Mouse (Mus musculus) neural tube, embryonic 13.5 days (tissue): ENCODE measurements around the gene Kctd2. TPM values are rescaled to one million over a fixed set of nuclear protein-coding genes. Genes with fewer than 3 reads are reported as not detected.
"Not testable (repeated sequence)": the region's sequence is repeated elsewhere in the genome, so short reads cannot be mapped to it uniquely, and the experiment has no call there.

Experiments
- ATAC-seq: fragments of 200-750 bp; cut with Nextera tagmentation; 2 replicates; pipeline ENCODE4 v1.8.0; 2017; ENCODE audit warnings: low read depth, mild to moderate bottlenecking, moderate TSS enrichment, moderate library complexity
- H3K27ac ChIP-seq: fragments of 300-500 bp; sonication (generic); replicated peaks from 2 replicates; pipeline ENCODE4 v1.5.1; 2015; ENCODE audit warnings: moderate library complexity, mild to moderate bottlenecking, inconsistent platforms
- H3K27me3 ChIP-seq: fragments of 300-500 bp; sonication (generic); 2 replicates; pipeline ENCODE4 v1.6.1; 2015; ENCODE audit warnings: mild to moderate bottlenecking, inconsistent platforms
- H3K36me3 ChIP-seq: fragments of 300-500 bp; sonication (generic); 2 replicates; pipeline ENCODE4 v1.6.1; 2015; ENCODE audit warnings: mild to moderate bottlenecking, inconsistent platforms
- H3K4me1 ChIP-seq: fragments of 300-500 bp; sonication (generic); replicated peaks from 2 replicates; pipeline ENCODE4 v1.6.1; 2015; ENCODE audit warnings: inconsistent platforms
- H3K4me2 ChIP-seq: fragments of 300-500 bp; sonication (generic); 2 replicates; pipeline ENCODE4 v1.6.1; 2015; ENCODE audit warnings: inconsistent platforms, mild to moderate bottlenecking, moderate library complexity
- H3K4me3 ChIP-seq: fragments of 300-500 bp; sonication (generic); 2 replicates; pipeline ENCODE4 v1.5.1; 2015; ENCODE audit warnings: mild to moderate bottlenecking, inconsistent platforms
- H3K9ac ChIP-seq: fragments of 300-500 bp; sonication (generic); 2 replicates; pipeline ENCODE4 v1.6.1; 2015; ENCODE audit warnings: moderate library complexity, mild to moderate bottlenecking, inconsistent platforms
- H3K9me3 ChIP-seq: fragments of 300-500 bp; sonication (generic); 2 replicates; pipeline ENCODE4 v1.6.1; 2016; ENCODE audit warnings: inconsistent platforms
- WGBS: fragments of 180-500 bp; shearing (Covaris S2); methylation state at CpG from one replicate; pipeline ENCODE4 v1.1.7; 2015; 5-methylcytosine and 5-hydroxymethylcytosine counted together
- polyA plus RNA-seq: library from polyadenylated mRNA; unstranded; fragments of >200 nt; fragmentation: Nextera tagmentation; extraction: Ambion mirVana; gene quantifications from 2 replicates; pipeline ENCODE4 v1.2.1, GENCODE M21; 2015

Kctd2 gene
- polyA plus RNA-seq, 1 experiment from 2014 or later: 23.5 TPM

- H3K4me1 ChIP-seq: peaks cover 12% of the 10 kb centered on the region
- WGBS: 77% methylated on average over 11 of the region's 11 CpGs
- H3K4me2 ChIP-seq: no peak overlapping the region
- no peaks in the 10 kb centered on the region for H3K36me3 ChIP-seq
- H3K9me3 ChIP-seq: no peaks in the 10 kb centered on the region
- H3K4me3 ChIP-seq: no peak overlapping the region
- H3K27me3 ChIP-seq: peaks cover 13% of the 10 kb centered on the region; the same call in 1 of the 2 replicates
- H3K9ac ChIP-seq: no peak overlapping the region
- ATAC-seq: no peak
- H3K27ac ChIP-seq: no peak overlapping the region
Measured at GRCm38 (mm10) chr11:115463397-115463796, 43.5 kb downstream of the Kctd2 start.

- Histone ChIP-seq H3K4me2 (no peak overlapping the region), H3K9ac (no peak overlapping the region), H3K9me3 (no peaks in the 10 kb centered on the region), H3K4me3 (no peak overlapping the region), H3K27ac (no peak overlapping the region), H3K36me3 (no peaks in the 10 kb centered on the region), H3K27me3 (peaks cover 13% of the 10 kb centered on the region; the same call in 1 of the 2 replicates), H3K4me1 (peaks cover 12% of the 10 kb centered on the region)
- no peak for ATAC-seq
- 88% methylated on average over 8 of the region's 8 CpGs for WGBS
Measured at GRCm38 (mm10) chr11:115464851-115465250, 44.9 kb downstream of the Kctd2 start.

- no peak overlapping the region for H3K9ac ChIP-seq
- WGBS: 52% methylated on average over 4 of the region's 4 CpGs
- ATAC-seq: no peak
- H3K9me3 ChIP-seq: no peaks in the 10 kb centered on the region
- no peak overlapping the region for H3K4me2 ChIP-seq
- no peak overlapping the region for H3K4me3 ChIP-seq
- no peak overlapping the region for H3K27ac ChIP-seq
- peaks cover 11% of the 10 kb centered on the region for H3K4me1 ChIP-seq
- H3K36me3 ChIP-seq: no peaks in the 10 kb centered on the region
- H3K27me3 ChIP-seq: peaks cover 5% of the 10 kb centered on the region; the same call in 1 of the 2 replicates
Measured at GRCm38 (mm10) chr11:115467217-115467618, 47.3 kb downstream of the Kctd2 start.

DNA sequence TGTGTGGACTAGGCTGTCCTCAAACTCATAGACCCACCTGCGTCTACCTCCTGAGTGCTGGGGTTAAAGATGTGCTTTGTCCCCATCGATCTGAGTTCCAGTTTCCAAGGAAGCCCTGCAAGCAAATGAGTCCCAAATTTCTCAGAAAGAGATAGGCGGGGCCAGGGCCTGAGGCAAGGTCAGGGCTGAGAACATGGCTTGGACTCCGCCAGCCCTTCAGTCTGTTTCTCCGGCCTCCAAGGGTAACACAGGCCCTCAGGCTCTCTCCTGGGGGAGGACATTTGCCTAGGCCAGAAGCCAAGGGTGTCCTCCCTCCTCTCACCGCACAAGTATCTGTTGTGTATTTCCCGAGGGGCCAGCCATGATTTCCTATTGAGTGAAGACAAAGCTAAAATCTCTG is 52.3 kb downstream of the Kctd2 start:
- WGBS: 90% methylated on average over 7 of the region's 7 CpGs
- Histone ChIP-seq H3K4me2 (no peak overlapping the region), H3K4me3 (no peak overlapping the region), H3K27ac (no peak overlapping the region), H3K36me3 (no peaks in the 10 kb centered on the region), H3K4me1 (peaks cover 36% of the 10 kb centered on the region), H3K9me3 (no peaks in the 10 kb centered on the region), H3K27me3 (no peaks in the 10 kb centered on the region), H3K9ac (no peak overlapping the region)
- no peak for ATAC-seq

GRCm38 (mm10) chr11:115473626-115474275 is 53.8 kb downstream of the Kctd2 start:
- Histone ChIP-seq H3K36me3 (no peaks in the 10 kb centered on the region), H3K4me1 (peaks cover 37% of the 10 kb centered on the region), H3K27me3 (no peaks in the 10 kb centered on the region), H3K9ac (peak overlapping the region; percentile 49; the same call in 1 of the 2 replicates), H3K9me3 (no peaks in the 10 kb centered on the region), H3K4me3 (no peak overlapping the region), H3K27ac (peak overlapping the region; percentile 86), H3K4me2 (peak overlapping the region; percentile 22)
- 20% methylated on average over 15 of the region's 15 CpGs for WGBS
- ATAC-seq: 0 out of 2 replicates have a peak, but pooled peaks have one; percentile 12

DNA sequence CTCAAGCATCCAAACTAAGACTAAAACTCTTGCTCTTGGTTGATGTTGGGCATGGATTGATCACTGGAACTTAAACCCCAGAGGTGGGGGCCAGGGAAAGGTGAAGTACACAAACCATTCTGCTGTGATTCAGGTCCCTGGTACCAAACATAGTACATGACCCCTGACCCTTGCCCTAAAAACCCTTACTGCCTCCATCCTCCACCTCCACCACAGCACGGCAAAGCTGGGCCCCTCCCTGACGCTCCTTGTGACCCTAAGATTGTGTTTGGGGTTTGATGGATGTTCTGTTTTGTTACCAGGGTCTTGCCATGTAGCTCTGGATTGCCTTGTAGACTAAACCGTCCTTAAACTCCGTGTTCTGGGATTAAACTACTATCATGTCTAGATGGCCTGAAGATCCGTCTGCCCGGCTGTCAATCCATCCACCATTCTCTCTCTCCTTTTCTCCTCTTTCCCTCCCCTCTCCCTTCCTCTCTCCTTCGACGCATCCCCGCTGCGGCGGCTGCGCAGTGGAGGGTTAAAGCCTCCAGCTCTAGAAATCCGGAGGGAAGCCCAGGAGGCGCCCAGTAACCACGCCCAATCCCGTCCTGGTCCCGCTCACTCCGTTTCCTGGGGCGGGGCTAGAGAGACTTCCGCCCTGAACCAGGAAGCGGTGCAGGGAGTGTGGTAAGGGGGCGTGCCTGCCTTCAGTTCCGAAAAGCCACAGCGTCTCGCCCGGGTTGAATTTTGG is 55.3 kb downstream of the Kctd2 start, which contains the start of gene Armc7:
TSS of gene Armc7 (plus strand) at position 643 of the 733 bp plus-strand sequence.
- H3K4me2 ChIP-seq: peak within 1 kb of the TSS; percentile 98
- peak within 1 kb of the TSS; percentile 86 for H3K27ac ChIP-seq
- H3K36me3 ChIP-seq: peaks cover 7% of the 10 kb centered on the region; the same call in 1 of the 2 replicates
- ATAC-seq: peak; percentile 96
- H3K27me3 ChIP-seq: no peaks in the 10 kb centered on the region
- peaks cover 37% of the 10 kb centered on the region for H3K4me1 ChIP-seq
- 2% methylated on average over 26 of the region's 26 CpGs for WGBS
- peak within 1 kb of the TSS; percentile 84 for H3K9ac ChIP-seq
- no peaks in the 10 kb centered on the region for H3K9me3 ChIP-seq
- H3K4me3 ChIP-seq: peak within 1 kb of the TSS; percentile 83

DNA sequence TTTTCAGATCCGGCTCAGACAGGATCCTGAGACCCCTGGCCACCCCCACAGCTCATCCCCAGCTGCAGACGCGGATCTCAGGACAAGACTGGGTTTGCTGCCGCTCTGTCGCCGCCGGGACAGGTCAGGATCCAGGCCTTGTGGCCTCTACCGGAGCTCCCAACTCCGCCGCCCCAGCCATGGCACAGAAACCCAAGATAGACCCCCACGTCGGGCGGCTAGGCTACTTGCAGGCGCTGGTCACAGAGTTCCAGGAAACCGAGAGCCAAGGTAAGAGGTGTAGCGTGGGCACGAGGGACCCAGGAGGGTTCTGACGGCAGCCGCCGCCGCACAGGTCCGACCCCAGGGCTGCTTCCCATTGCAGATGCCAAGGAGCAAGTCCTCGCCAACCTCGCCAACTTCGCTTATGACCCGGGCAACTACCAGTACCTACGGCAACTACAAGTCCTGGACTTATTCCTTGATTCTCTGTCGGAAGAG is 55.9 kb downstream of the Kctd2 start:
- Histone ChIP-seq H3K9ac (peak overlapping the region; percentile 84), H3K4me2 (peak overlapping the region; percentile 98), H3K36me3 (peaks cover 7% of the 10 kb centered on the region; the same call in 1 of the 2 replicates), H3K4me1 (peaks cover 37% of the 10 kb centered on the region), H3K27ac (peak overlapping the region; percentile 86), H3K9me3 (no peaks in the 10 kb centered on the region), H3K27me3 (no peaks in the 10 kb centered on the region), H3K4me3 (peak overlapping the region; percentile 83)
- ATAC-seq: peak; percentile 60
- 2% methylated on average over 28 of the region's 28 CpGs for WGBS

DNA sequence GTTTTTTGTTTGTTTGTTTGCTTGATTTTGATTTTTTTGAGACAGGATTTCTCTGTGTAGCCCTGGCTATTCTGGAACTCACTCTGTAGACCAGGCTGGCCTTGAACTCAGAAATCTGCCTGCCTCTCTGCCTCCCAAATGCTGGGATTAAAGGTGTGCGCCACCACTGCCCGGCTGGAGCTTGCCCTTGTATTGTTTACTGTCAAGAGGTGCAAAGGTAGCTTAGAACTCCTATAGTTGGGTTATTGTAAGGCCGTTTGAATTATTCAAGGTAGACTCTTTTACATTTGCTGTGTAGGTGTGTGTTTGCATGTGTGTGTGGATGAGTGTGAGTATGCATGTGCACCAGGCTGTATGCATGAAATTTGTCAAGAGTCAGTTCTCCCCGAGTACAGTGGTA is 56.7 kb downstream of the Kctd2 start:
- peak overlapping the region; percentile 98 for H3K4me2 ChIP-seq
- peak overlapping the region; percentile 84 for H3K9ac ChIP-seq
- not testable (repeated sequence) for H3K36me3 ChIP-seq, ATAC-seq, H3K9me3 ChIP-seq, H3K27me3 ChIP-seq, H3K27ac ChIP-seq
- peaks cover 37% of the 10 kb centered on the region for H3K4me1 ChIP-seq
- H3K4me3 ChIP-seq: peak overlapping the region; percentile 83
- 83% methylated on average over 4 of the region's 4 CpGs for WGBS

DNA sequence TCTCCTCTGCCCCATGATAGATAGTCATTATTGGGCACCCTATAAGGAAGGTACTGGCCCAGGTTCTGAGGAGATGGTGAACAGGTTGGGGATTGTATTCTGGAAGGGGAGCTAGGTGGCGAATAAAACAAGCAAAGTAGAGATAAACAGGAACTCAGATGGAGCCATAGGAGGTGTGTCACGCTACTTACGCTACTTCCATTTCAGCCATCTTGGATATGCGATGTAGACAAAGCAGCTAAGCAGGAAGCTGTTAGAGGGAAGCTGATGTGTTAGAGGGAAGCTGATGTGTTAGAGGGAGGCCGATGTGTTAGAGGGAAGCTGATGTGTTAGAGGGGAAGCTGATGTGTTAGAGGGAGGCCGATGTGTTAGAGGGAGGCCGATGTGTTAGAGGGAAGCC is 57.5 kb downstream of the Kctd2 start:
- H3K9ac ChIP-seq: 0 out of 2 replicates have a peak overlapping the region, but pooled peaks have one; percentile 35

GRCm38 (mm10) chr11:115478296-115478938 is 58.5 kb downstream of the Kctd2 start:
- WGBS: 90% methylated on average over 9 of the region's 9 CpGs
- Histone ChIP-seq H3K9me3 (no peaks in the 10 kb centered on the region), H3K9ac (no peak overlapping the region), H3K27ac (no peak overlapping the region), H3K4me1 (peaks cover 39% of the 10 kb centered on the region), H3K4me3 (no peak overlapping the region), H3K27me3 (no peaks in the 10 kb centered on the region), H3K36me3 (peaks cover 12% of the 10 kb centered on the region; the same call in 1 of the 2 replicates), H3K4me2 (no peak overlapping the region)
- ATAC-seq: no peak

More for the DNA sequence above, 57.5 kb downstream of the Kctd2 start:
- Histone ChIP-seq H3K36me3 (peaks cover 12% of the 10 kb centered on the region; the same call in 1 of the 2 replicates), H3K4me1 (peaks cover 37% of the 10 kb centered on the region), H3K4me2 (peak overlapping the region; percentile 98)
- ATAC-seq, H3K27ac ChIP-seq, H3K4me3 ChIP-seq, H3K27me3 ChIP-seq, H3K9me3 ChIP-seq: not testable (repeated sequence)
- 92% methylated on average over 7 of the region's 7 CpGs for WGBS
